ENCODE assay signal across 1 mouse cellular context in genomic region chr1:85933226-85933625, GRCm38 (mm10).
A peak's percentile ranks its signal among the peaks of the same experiment; 100 is the strongest.
TF ChIP-seq lines count a peak whose summit lies in the region.

No protein-coding gene starts in this region.

TF ChIP-seq in CH12.LX, 34 proteins besides CTCF, POLR2A, EP300 and RAD21 (continued from another document):
- no peak for TF ChIP-seq USF1 (IDR thresholded peaks at IDR 0.05; ENCODE audit: low read depth, low read length)
- peak; percentile 73 for TF ChIP-seq BHLHE40 (IDR thresholded peaks at IDR 0.05; ENCODE audit: low read depth, low read length)
- 0 out of 2 replicates have a peak, but pooled peaks have one; percentile 9 for TF ChIP-seq JUN (IDR thresholded peaks at IDR 0.05; ENCODE audit: insufficient read depth, low read depth, low read length)
- TF ChIP-seq ETS1 (conservative IDR thresholded peaks at IDR 0.05; ENCODE audit: low read depth, low read length), result peak; percentile 64
- no peak for TF ChIP-seq E2F4 (IDR thresholded peaks at IDR 0.05; ENCODE audit: insufficient replicate concordance, low read depth, low read length)
- TF ChIP-seq POLR2AphosphoS2 (IDR thresholded peaks at IDR 0.05; ENCODE audit: low read depth, low read length), result no peak
- no peak for TF ChIP-seq KAT2A (IDR thresholded peaks at IDR 0.05; ENCODE audit: insufficient replicate concordance, low read length)
- no peak for TF ChIP-seq HCFC1 (IDR thresholded peaks at IDR 0.05; ENCODE audit: low read depth, low read length)
- no peak for TF ChIP-seq ZMIZ1 (IDR thresholded peaks at IDR 0.05; ENCODE audit: low read depth, low read length)
- TF ChIP-seq GABPA (IDR thresholded peaks at IDR 0.05; ENCODE audit: insufficient replicate concordance, low read depth, low read length), result no peak
- TF ChIP-seq TCF12 (IDR thresholded peaks at IDR 0.05; ENCODE audit: low read depth, low read length), result peak; percentile 11; the same call in 1 of the 2 replicates
TF ChIP-seq in CH12.LX: peak in this region for 6.
